Mouse (Mus musculus) cerebellum, adult 2 months (tissue): ENCODE data around the gene Gm17359.

Experiments used
- CTCF ChIP-seq: fragments of 200-500 bp; IDR thresholded peaks from 2 replicates; pipeline ENCODE4 v1.5.1; 2011; ENCODE audit warnings: low read depth, mild to moderate bottlenecking, control low read depth, low read length, moderate library complexity, borderline replicate concordance; ENCODE audit not compliant: insufficient read depth
- POLR2A ChIP-seq: fragments of 200-500 bp; IDR thresholded peaks from 2 replicates; pipeline ENCODE4 v1.6.1; 2011; ENCODE audit warnings: low read length, control low read depth, borderline replicate concordance; ENCODE audit not compliant: insufficient read depth

DNA sequence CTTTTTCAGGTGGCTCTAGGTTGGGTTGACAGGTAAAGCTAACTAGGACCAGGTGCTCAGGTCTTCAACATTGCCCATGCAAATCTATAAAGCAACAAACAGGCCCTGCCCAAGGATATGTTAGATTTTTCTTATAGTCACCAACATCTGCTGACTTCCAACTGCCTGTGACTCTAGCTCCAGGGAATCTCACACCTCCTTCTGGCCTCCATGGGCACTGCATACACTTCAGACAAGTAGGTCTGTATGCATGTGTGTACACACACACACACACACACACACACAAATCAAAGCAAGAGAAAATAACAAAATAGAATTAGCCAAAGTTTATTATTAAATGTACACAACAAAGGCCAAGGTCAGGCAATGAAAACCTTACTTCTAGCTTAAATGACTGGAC is 97.1 kb downstream of the Gm17359 start:
- TF ChIP-seq CTCF (no peak), POLR2A (no peak)
